Mouse (Mus musculus) liver, embryonic 16.5 days (tissue): ENCODE measurements around the gene Snx9. TPM values are rescaled to one million over a fixed set of nuclear protein-coding genes. Genes with fewer than 3 reads are reported as not detected.

Experiments used
- polyA plus RNA-seq: library from polyadenylated mRNA; unstranded; fragments of >200 nt; fragmentation: Nextera tagmentation; extraction: Ambion mirVana; gene quantifications from 2 replicates; pipeline ENCODE4 v1.2.1, GENCODE M21; 2015

Gene Snx9
- polyA plus RNA-seq, 1 experiment from 2014 or later = 10.5 TPM

Other genes starting within 250 kb of the Snx9 start
- 2.5 and 3.0 TPM in 2 replicates for gene Synj2, start 100.0 kb downstream of the Snx9 start, polyA plus RNA-seq
- 0.96 and 1.0 TPM in 2 replicates for gene Serac1, start 238.4 kb downstream of the Snx9 start, polyA plus RNA-seq
- 64.1 and 68.9 TPM in 2 replicates for gene Gtf2h5, start 238.5 kb downstream of the Snx9 start, polyA plus RNA-seq